Mouse (Mus musculus) MEL (cell line): Measurements from ENCODE around the gene Engase.

Experiments
- CTCF ChIP-seq, 3 experiments: IDR thresholded peaks in 2 of 3; conservative IDR thresholded peaks in 1 of 3; 2 replicates each; pipeline ENCODE4 v1.5.1; 2011 to 2012; ENCODE audit warnings: low read length in 3 of 3, low read depth in 2 of 3, mild to moderate bottlenecking in 2 of 3, improper control_type of control experiment in 1 of 3, inconsistent platforms in 1 of 3, mixed read lengths in 1 of 3, moderate library complexity in 1 of 3; ENCODE audit not compliant: control insufficient read depth in 1 of 3, insufficient read depth in 1 of 3, poor library complexity in 1 of 3, severe bottlenecking in 1 of 3
- EP300 ChIP-seq, 2 experiments: IDR thresholded peaks; 2 replicates each; pipeline ENCODE4 v1.6.1; 2011; ENCODE audit warnings: improper control_type of control experiment in 2 of 2, low read length in 2 of 2, low read depth in 1 of 2, mild to moderate bottlenecking in 1 of 2
- GABPA ChIP-seq: IDR thresholded peaks from 2 replicates; pipeline ENCODE4 v1.6.1; 2012; ENCODE audit warnings: low read depth, mild to moderate bottlenecking, inconsistent platforms, low read length, improper control_type of control experiment, moderate library complexity
- MAX ChIP-seq: IDR thresholded peaks from 2 replicates; pipeline ENCODE4 v1.6.1; 2011; ENCODE audit warnings: low read length, improper control_type of control experiment
- MEF2A ChIP-seq: IDR thresholded peaks from 2 replicates; pipeline ENCODE4 v1.6.1; 2014; ENCODE audit warnings: low read depth, mild to moderate bottlenecking, inconsistent platforms, low read length, improper control_type of control experiment; ENCODE audit not compliant: poor library complexity, insufficient replicate concordance, severe bottlenecking; ENCODE audit errors: extremely low read depth
- POLR2A ChIP-seq, 2 experiments: IDR thresholded peaks; 2 replicates each; pipeline ENCODE4 v1.6.1; 2011 to 2012; ENCODE audit warnings: low read length in 2 of 2, mild to moderate bottlenecking in 2 of 2, control low read depth in 1 of 2, improper control_type of control experiment in 1 of 2, low read depth in 1 of 2, moderate library complexity in 1 of 2; ENCODE audit not compliant: control insufficient read depth in 1 of 2, insufficient read depth in 1 of 2, poor library complexity in 1 of 2
- SMC3 ChIP-seq: IDR thresholded peaks from 2 replicates; pipeline ENCODE4 v1.6.1; 2011; ENCODE audit warnings: low read depth, low read length, improper control_type of control experiment
- TCF12 ChIP-seq: IDR thresholded peaks from 2 replicates; pipeline ENCODE4 v1.6.1; 2014; ENCODE audit warnings: low read depth, mild to moderate bottlenecking, inconsistent platforms, low read length, improper control_type of control experiment, moderate library complexity
- UBTF ChIP-seq: IDR thresholded peaks from 2 replicates; pipeline ENCODE4 v1.6.1; 2012; ENCODE audit warnings: low read depth, mild to moderate bottlenecking, inconsistent platforms, low read length, improper control_type of control experiment, moderate library complexity, borderline replicate concordance; ENCODE audit not compliant: insufficient read depth
- ZC3H11A ChIP-seq: IDR thresholded peaks from 2 replicates; pipeline ENCODE4 v1.6.1; 2012; ENCODE audit warnings: low read depth, mild to moderate bottlenecking, inconsistent platforms, low read length, improper control_type of control experiment
- ZKSCAN1 ChIP-seq: IDR thresholded peaks from 2 replicates; pipeline ENCODE4 v1.6.1; 2012; ENCODE audit warnings: low read depth, mild to moderate bottlenecking, inconsistent platforms, low read length, improper control_type of control experiment, moderate library complexity

DNA sequence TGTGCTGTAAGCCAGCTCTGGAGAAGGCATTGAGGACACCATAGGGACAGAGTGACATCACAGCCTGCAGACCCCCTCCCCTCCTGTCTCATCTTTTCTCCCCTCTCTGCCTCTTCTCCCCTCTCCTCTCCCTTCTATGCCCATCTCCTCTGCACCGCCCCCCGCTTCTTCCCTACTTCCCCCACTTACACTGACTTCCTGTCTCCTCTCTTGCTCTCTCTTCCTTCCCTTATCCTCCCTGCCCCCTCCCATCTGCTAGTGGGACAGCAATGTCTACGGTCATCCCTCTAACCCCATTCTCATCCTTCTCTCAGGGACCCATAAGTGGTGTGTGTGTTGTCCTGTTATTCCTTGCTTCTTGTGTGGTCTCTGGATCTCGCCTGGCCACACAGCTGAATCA, 17.1 kb upstream of the Engase start:
- TF ChIP-seq POLR2A (IDR thresholded peaks at IDR 0.05; ENCODE audit: control insufficient read depth in 1 of 2, insufficient read depth in 1 of 2, low read depth in 1 of 2, low read length in 2 of 2, poor library complexity in 1 of 2) (no peak), CTCF (IDR thresholded peaks at IDR 0.05 in 2 of 3, conservative IDR thresholded peaks at IDR 0.05 in 1 of 3; ENCODE audit: control insufficient read depth in 1 of 3, insufficient read depth in 1 of 3, low read depth in 2 of 3, low read length in 3 of 3, poor library complexity in 1 of 3, severe bottlenecking in 1 of 3) (no peak), ZC3H11A (no peak), UBTF (no peak), EP300 (IDR thresholded peaks at IDR 0.05; ENCODE audit: low read depth in 1 of 2, low read length in 2 of 2) (no peak), GABPA (no peak), MAX (no peak), SMC3 (no peak), MEF2A (no peak), ZKSCAN1 (no peak), TCF12 (no peak)
